Mouse (Mus musculus) embryo, embryonic 9.5 days (tissue): Measurements from ENCODE around the gene Wnt7b.

Source experiments
- DNase-seq: peaks from one replicate; pipeline ENCODE4 v3.0.0-alpha.2; 2017; ENCODE audit errors: extremely low spot score

Gene Wnt7b

GRCm38 (mm10) chr15:85569995-85570734 lies 12.1 kb downstream of the Wnt7b start:
- DNase-seq, result no peak

- DNase-seq, result no peak
These were observed 13.0 kb downstream of the Wnt7b start for GRCm38 (mm10) chr15:85569167-85569797.

- DNase-seq, result no peak
These were observed 13.9 kb downstream of the Wnt7b start for GRCm38 (mm10) chr15:85568402-85568801.

GRCm38 (mm10) chr15:85564966-85565365 lies 17.3 kb downstream of the Wnt7b start:
- DNase-seq, result no peak

GRCm38 (mm10) chr15:85564034-85564769 lies 18.1 kb downstream of the Wnt7b start:
- DNase-seq, result no peak

- DNase-seq, result no peak
These were observed 20.3 kb downstream of the Wnt7b start for GRCm38 (mm10) chr15:85561953-85562352.

- DNase-seq, result no peak
These were observed 21.4 kb downstream of the Wnt7b start for GRCm38 (mm10) chr15:85560830-85561229.

- no peak for DNase-seq
These were observed 23.3 kb downstream of the Wnt7b start for GRCm38 (mm10) chr15:85558840-85559540.

GRCm38 (mm10) chr15:85555799-85556198 lies 26.5 kb downstream of the Wnt7b start:
- no peak for DNase-seq

- no peak for DNase-seq
These were observed 28.9 kb downstream of the Wnt7b start for GRCm38 (mm10) chr15:85553421-85553820.

- no peak for DNase-seq
These were observed 35.8 kb downstream of the Wnt7b start for GRCm38 (mm10) chr15:85546500-85546899.

- DNase-seq, result no peak
These were observed 36.9 kb downstream of the Wnt7b start for GRCm38 (mm10) chr15:85545369-85545768.

- no peak for DNase-seq
These were observed 44.1 kb downstream of the Wnt7b start for GRCm38 (mm10) chr15:85538170-85538569.

GRCm38 (mm10) chr15:85537151-85537550 lies 45.1 kb downstream of the Wnt7b start:
- no peak for DNase-seq

- no peak for DNase-seq
These were observed 47.6 kb downstream of the Wnt7b start for GRCm38 (mm10) chr15:85534646-85535045.

GRCm38 (mm10) chr15:85534215-85534614 lies 48.1 kb downstream of the Wnt7b start:
- no peak for DNase-seq

GRCm38 (mm10) chr15:85532063-85532462 lies 50.2 kb downstream of the Wnt7b start:
- no peak for DNase-seq

GRCm38 (mm10) chr15:85529911-85530310 lies 52.4 kb downstream of the Wnt7b start:
- DNase-seq, result no peak

- DNase-seq, result peak; percentile 34
These were observed 57.8 kb downstream of the Wnt7b start for GRCm38 (mm10) chr15:85524404-85524950.

GRCm38 (mm10) chr15:85523173-85523991 lies 58.9 kb downstream of the Wnt7b start:
- DNase-seq, result peak; percentile 58

GRCm38 (mm10) chr15:85519438-85519837 lies 62.8 kb downstream of the Wnt7b start:
- DNase-seq, result no peak
